Mouse (Mus musculus) bone marrow macrophage, adult 2 months (primary cell): ENCODE results near the gene Padi6. TPM values are rescaled to one million over a fixed set of nuclear protein-coding genes. Genes with fewer than 3 reads are reported as not detected.

Source experiments
- H3K27ac ChIP-seq: 2 replicates; pipeline ENCODE4 v1.5.1; 2012; ENCODE audit warnings: low read depth, low read length; ENCODE audit not compliant: insufficient read depth
- H3K4me1 ChIP-seq: 2 replicates; pipeline ENCODE4 v1.6.1; 2012; ENCODE audit warnings: low read length; ENCODE audit not compliant: control insufficient read depth, insufficient read depth
- H3K4me3 ChIP-seq: 2 replicates; pipeline ENCODE4 v1.5.1; 2012; ENCODE audit warnings: mild to moderate bottlenecking, low read length, moderate library complexity; ENCODE audit not compliant: insufficient read depth
- CTCF ChIP-seq: IDR thresholded peaks from 2 replicates; pipeline ENCODE4 v1.5.1; 2012; ENCODE audit warnings: low read depth, mild to moderate bottlenecking, low read length, moderate library complexity
- POLR2A ChIP-seq: IDR thresholded peaks from 2 replicates; pipeline ENCODE4 v1.6.1; 2012; ENCODE audit warnings: mild to moderate bottlenecking, low read depth, low read length, borderline replicate concordance
- polyA plus RNA-seq: library from polyadenylated mRNA; stranded (reverse); fragments of >200 nt; gene quantifications from 2 replicates; pipeline ENCODE4 v1.2.4, GENCODE M21; 2012; ENCODE audit not compliant: missing spikeins, insufficient read depth, insufficient read length

The Padi6 gene
- not detected in 2 replicates for polyA plus RNA-seq

GRCm38 (mm10) chr4:140742543-140742942 lies at the start of gene Padi6:
Padi6 (minus strand) TSS chr4:140742643.
- H3K4me1 ChIP-seq, result peaks cover 3% of the 10 kb centered on the region; the same call in 1 of the 2 replicates
- TF ChIP-seq CTCF (no peak), POLR2A (no peak)
- no peak within 1 kb of the TSS for H3K27ac ChIP-seq
- no peak within 1 kb of the TSS for H3K4me3 ChIP-seq

- H3K4me3 ChIP-seq, result no peak overlapping the region
- no peak for TF ChIP-seq POLR2A
- TF ChIP-seq CTCF, result no peak
- H3K27ac ChIP-seq, result no peak overlapping the region
- H3K4me1 ChIP-seq, result peaks cover 26% of the 10 kb centered on the region
Observed at GRCm38 (mm10) chr4:140791071-140791470, 48.6 kb upstream of the Padi6 start.

GRCm38 (mm10) chr4:140789983-140790382 lies 47.5 kb upstream of the Padi6 start:
- Histone ChIP-seq H3K27ac (no peak overlapping the region), H3K4me3 (no peak overlapping the region), H3K4me1 (peaks cover 26% of the 10 kb centered on the region)
- TF ChIP-seq POLR2A (no peak), CTCF (no peak)

GRCm38 (mm10) chr4:140788983-140789382 lies 46.5 kb upstream of the Padi6 start:
- H3K27ac ChIP-seq, result no peak overlapping the region

GRCm38 (mm10) chr4:140788264-140788663 lies 45.8 kb upstream of the Padi6 start:
- Histone ChIP-seq H3K27ac (peak overlapping the region; percentile 69), H3K4me3 (no peak overlapping the region), H3K4me1 (peaks cover 26% of the 10 kb centered on the region)
- TF ChIP-seq POLR2A (no peak), CTCF (no peak)

More at GRCm38 (mm10) chr4:140788983-140789382, 46.5 kb upstream of the Padi6 start:
- peaks cover 26% of the 10 kb centered on the region for H3K4me1 ChIP-seq
- H3K4me3 ChIP-seq, result no peak overlapping the region
- peak; percentile 62 for TF ChIP-seq CTCF
- no peak for TF ChIP-seq POLR2A

GRCm38 (mm10) chr4:140787414-140787813 lies 45.0 kb upstream of the Padi6 start:
- Histone ChIP-seq H3K4me3 (no peak overlapping the region), H3K27ac (peak overlapping the region; percentile 93), H3K4me1 (peaks cover 28% of the 10 kb centered on the region)
- TF ChIP-seq CTCF (no peak), POLR2A (no peak)

GRCm38 (mm10) chr4:140785217-140785616 lies 42.8 kb upstream of the Padi6 start:
- Histone ChIP-seq H3K4me1 (peaks cover 20% of the 10 kb centered on the region), H3K4me3 (no peak overlapping the region), H3K27ac (no peak overlapping the region)
- TF ChIP-seq CTCF (no peak), POLR2A (no peak)

- Histone ChIP-seq H3K27ac (no peak overlapping the region), H3K4me3 (no peak overlapping the region), H3K4me1 (peaks cover 23% of the 10 kb centered on the region)
- TF ChIP-seq CTCF (no peak), POLR2A (no peak)
Observed at GRCm38 (mm10) chr4:140784292-140784945, 42.0 kb upstream of the Padi6 start.

GRCm38 (mm10) chr4:140782821-140783220 lies 40.4 kb upstream of the Padi6 start:
- peaks cover 12% of the 10 kb centered on the region for H3K4me1 ChIP-seq
- no peak overlapping the region for H3K4me3 ChIP-seq
- no peak overlapping the region for H3K27ac ChIP-seq
- no peak for TF ChIP-seq CTCF

- TF ChIP-seq CTCF (no peak), POLR2A (no peak)
- Histone ChIP-seq H3K4me1 (peaks cover 5% of the 10 kb centered on the region), H3K4me3 (no peak overlapping the region), H3K27ac (no peak overlapping the region)
Observed at GRCm38 (mm10) chr4:140780507-140780906, 38.1 kb upstream of the Padi6 start.
